Mouse (Mus musculus): ENCODE results near the gene Cenpl. TPM values are rescaled to one million over a fixed set of nuclear protein-coding genes. Genes with fewer than 3 reads are reported as not detected.

The Cenpl gene
- polyA plus RNA-seq, 1 experiment from 2014 or later: 10.0 TPM

- Histone ChIP-seq H3K27me3 (replicated peaks) (no peaks in the 10 kb centered on the region), H3K9me3 (no peaks in the 10 kb centered on the region), H3K27ac (peak overlapping the region; percentile 91), H3K9ac (peak overlapping the region; percentile 84), H3K4me3 (peak overlapping the region; percentile 95), H3K36me3 (replicated peaks) (peaks cover 23% of the 10 kb centered on the region; the same call in 1 of the 2 replicates), H3K4me1 (peaks cover 44% of the 10 kb centered on the region), H3K4me2 (peak overlapping the region; percentile 75)
- ATAC-seq (replicated peaks): no peak
- 0% methylated on average over 6 of the region's 6 CpGs for WGBS
Measured at GRCm38 (mm10) chr1:161035786-161036404, 34.6 kb upstream of the Cenpl start.

- peak overlapping the region; percentile 95 for H3K4me3 ChIP-seq
- H3K36me3 ChIP-seq (replicated peaks): peaks cover 23% of the 10 kb centered on the region; the same call in 1 of the 2 replicates
- peak overlapping the region; percentile 75 for H3K4me2 ChIP-seq
- H3K4me1 ChIP-seq: peaks cover 44% of the 10 kb centered on the region
- no peaks in the 10 kb centered on the region for H3K27me3 ChIP-seq (replicated peaks)
- WGBS: 2% methylated on average over 5 of the region's 5 CpGs
- H3K9me3 ChIP-seq: no peaks in the 10 kb centered on the region
- peak overlapping the region; percentile 91 for H3K27ac ChIP-seq
- H3K9ac ChIP-seq: peak overlapping the region; percentile 84
- ATAC-seq (replicated peaks): no peak
Measured at GRCm38 (mm10) chr1:161036411-161036841, 34.1 kb upstream of the Cenpl start.

GRCm38 (mm10) chr1:161037026-161037425 lies 33.5 kb upstream of the Cenpl start:
- H3K27ac ChIP-seq: peak overlapping the region; percentile 91
- H3K4me2 ChIP-seq: peak overlapping the region; percentile 75
- 0% methylated on average over 1 of the region's 1 CpGs for WGBS
- peaks cover 44% of the 10 kb centered on the region for H3K4me1 ChIP-seq
- no peaks in the 10 kb centered on the region for H3K27me3 ChIP-seq (replicated peaks)
- ATAC-seq (replicated peaks): no peak
- H3K9me3 ChIP-seq: no peaks in the 10 kb centered on the region
- H3K4me3 ChIP-seq: peak overlapping the region; percentile 95
- H3K36me3 ChIP-seq (replicated peaks): peaks cover 19% of the 10 kb centered on the region; the same call in 1 of the 2 replicates
- peak overlapping the region; percentile 84 for H3K9ac ChIP-seq

- Histone ChIP-seq H3K4me3 (peak overlapping the region; percentile 22), H3K4me1 (peaks cover 42% of the 10 kb centered on the region), H3K9me3 (no peaks in the 10 kb centered on the region), H3K27me3 (replicated peaks) (no peaks in the 10 kb centered on the region), H3K27ac (no peak overlapping the region), H3K4me2 (peak overlapping the region; percentile 75), H3K9ac (peak overlapping the region; percentile 32; the same call in 1 of the 2 replicates), H3K36me3 (replicated peaks) (peaks cover 19% of the 10 kb centered on the region; the same call in 1 of the 2 replicates)
- ATAC-seq (replicated peaks): no peak
- 24% methylated on average over 3 of the region's 3 CpGs for WGBS
Measured at GRCm38 (mm10) chr1:161037599-161037998, 32.9 kb upstream of the Cenpl start.

- ATAC-seq (replicated peaks): no peak
- 34% methylated on average over 3 of the region's 3 CpGs for WGBS
Measured at GRCm38 (mm10) chr1:161038004-161038403, 32.5 kb upstream of the Cenpl start.

GRCm38 (mm10) chr1:161038968-161039721 lies 31.4 kb upstream of the Cenpl start:
- Histone ChIP-seq H3K9ac (no peak overlapping the region), H3K27me3 (replicated peaks) (no peaks in the 10 kb centered on the region), H3K4me2 (no peak overlapping the region), H3K4me3 (no peak overlapping the region), H3K36me3 (replicated peaks) (peaks cover 22% of the 10 kb centered on the region; the same call in 1 of the 2 replicates), H3K27ac (peak overlapping the region; percentile 27), H3K9me3 (no peaks in the 10 kb centered on the region), H3K4me1 (peaks cover 28% of the 10 kb centered on the region)
- 9% methylated on average over 3 of the region's 3 CpGs for WGBS
- no peak for ATAC-seq (replicated peaks)

More at GRCm38 (mm10) chr1:161038004-161038403, 32.5 kb upstream of the Cenpl start:
- H3K9ac ChIP-seq: peak overlapping the region; percentile 32; the same call in 1 of the 2 replicates
- no peak overlapping the region for H3K4me3 ChIP-seq
- no peaks in the 10 kb centered on the region for H3K9me3 ChIP-seq
- H3K36me3 ChIP-seq (replicated peaks): peaks cover 19% of the 10 kb centered on the region; the same call in 1 of the 2 replicates
- H3K27ac ChIP-seq: no peak overlapping the region
- H3K27me3 ChIP-seq (replicated peaks): no peaks in the 10 kb centered on the region
- peaks cover 38% of the 10 kb centered on the region for H3K4me1 ChIP-seq
- H3K4me2 ChIP-seq: peak overlapping the region; percentile 75; the same call in 1 of the 2 replicates

- 0 out of 2 replicates have a peak, but pooled peaks have one; percentile 9 for ATAC-seq (replicated peaks)
- WGBS: 12% methylated on average over 3 of the region's 3 CpGs
- H3K4me2 ChIP-seq: no peak overlapping the region
- no peak overlapping the region for H3K9ac ChIP-seq
- no peaks in the 10 kb centered on the region for H3K27me3 ChIP-seq (replicated peaks)
- peaks cover 28% of the 10 kb centered on the region for H3K4me1 ChIP-seq
- no peaks in the 10 kb centered on the region for H3K9me3 ChIP-seq
- H3K4me3 ChIP-seq: no peak overlapping the region
- peaks cover 23% of the 10 kb centered on the region; the same call in 1 of the 2 replicates for H3K36me3 ChIP-seq (replicated peaks)
- peak overlapping the region; percentile 35 for H3K27ac ChIP-seq
Measured at GRCm38 (mm10) chr1:161039741-161040425, 30.6 kb upstream of the Cenpl start.

GRCm38 (mm10) chr1:161040426-161040770 lies 30.1 kb upstream of the Cenpl start:
- H3K9me3 ChIP-seq: no peaks in the 10 kb centered on the region
- H3K36me3 ChIP-seq (replicated peaks): peaks cover 28% of the 10 kb centered on the region; the same call in 1 of the 2 replicates
- no peak overlapping the region for H3K9ac ChIP-seq
- no peaks in the 10 kb centered on the region for H3K27me3 ChIP-seq (replicated peaks)
- WGBS: 55% methylated on average over 1 of the region's 1 CpGs
- H3K4me3 ChIP-seq: no peak overlapping the region
- no peak for ATAC-seq (replicated peaks)
- no peak overlapping the region for H3K4me2 ChIP-seq
- H3K4me1 ChIP-seq: peaks cover 28% of the 10 kb centered on the region
- H3K27ac ChIP-seq: peak overlapping the region; percentile 35

GRCm38 (mm10) chr1:161040855-161041254 lies 29.7 kb upstream of the Cenpl start:
- H3K36me3 ChIP-seq (replicated peaks): peaks cover 33% of the 10 kb centered on the region; the same call in 1 of the 2 replicates
- H3K4me2 ChIP-seq: no peak overlapping the region
- H3K9ac ChIP-seq: no peak overlapping the region
- H3K27me3 ChIP-seq (replicated peaks): no peaks in the 10 kb centered on the region
- H3K4me3 ChIP-seq: no peak overlapping the region
- no peaks in the 10 kb centered on the region for H3K9me3 ChIP-seq
- H3K27ac ChIP-seq: no peak overlapping the region
- H3K4me1 ChIP-seq: peaks cover 28% of the 10 kb centered on the region
- no peak for ATAC-seq (replicated peaks)

GRCm38 (mm10) chr1:161041261-161042020 lies 29.1 kb upstream of the Cenpl start:
- Histone ChIP-seq H3K9me3 (no peaks in the 10 kb centered on the region), H3K4me3 (no peak overlapping the region), H3K4me1 (peaks cover 25% of the 10 kb centered on the region), H3K4me2 (no peak overlapping the region), H3K36me3 (replicated peaks) (peaks cover 38% of the 10 kb centered on the region; the same call in 1 of the 2 replicates), H3K27ac (no peak overlapping the region), H3K9ac (no peak overlapping the region), H3K27me3 (replicated peaks) (no peaks in the 10 kb centered on the region)
- no peak for ATAC-seq (replicated peaks)
- WGBS: 90% methylated on average over 7 of the region's 7 CpGs

- Histone ChIP-seq H3K4me2 (no peak overlapping the region), H3K36me3 (replicated peaks) (peaks cover 30% of the 10 kb centered on the region; the same call in 1 of the 2 replicates), H3K27ac (no peak overlapping the region), H3K4me1 (no peaks in the 10 kb centered on the region), H3K4me3 (no peak overlapping the region), H3K9ac (no peak overlapping the region), H3K9me3 (no peaks in the 10 kb centered on the region), H3K27me3 (replicated peaks) (no peaks in the 10 kb centered on the region)
- 89% methylated on average over 3 of the region's 3 CpGs for WGBS
- no peak for ATAC-seq (replicated peaks)
Measured at GRCm38 (mm10) chr1:161046972-161047371, 23.5 kb upstream of the Cenpl start.
